Mouse (Mus musculus) bone marrow, adult 2 months (tissue): Measurements from ENCODE around the gene Cyp2b10. TPM values are rescaled to one million over a fixed set of nuclear protein-coding genes. Genes with fewer than 3 reads are reported as not detected.
A peak's percentile ranks its signal among the peaks of the same experiment; 100 is the strongest.

Experiments
- H3K27ac ChIP-seq: fragments of 200-500 bp; 2 replicates; pipeline ENCODE4 v1.5.1; 2012; ENCODE audit warnings: low read depth, mild to moderate bottlenecking, control low read depth, inconsistent platforms, low read length; ENCODE audit not compliant: control insufficient read depth, poor library complexity, insufficient read depth
- H3K4me1 ChIP-seq: fragments of 200-500 bp; 2 replicates; pipeline ENCODE4 v1.6.1; 2011; ENCODE audit warnings: low read length; ENCODE audit not compliant: control insufficient read depth, insufficient read depth
- H3K4me3 ChIP-seq: fragments of 200-500 bp; replicated peaks from 2 replicates; pipeline ENCODE3; 2011; ENCODE audit warnings: mild to moderate bottlenecking, low read depth, low read length, control low read depth; ENCODE audit not compliant: control insufficient read depth
- CTCF ChIP-seq: fragments of 200-500 bp; IDR thresholded peaks from 2 replicates; pipeline ENCODE4 v1.5.1; 2011; ENCODE audit warnings: low read length, control low read depth; ENCODE audit not compliant: control insufficient read depth, insufficient read depth
- POLR2A ChIP-seq: fragments of 200-500 bp; IDR thresholded peaks from 2 replicates; pipeline ENCODE4 v1.6.1; 2011; ENCODE audit warnings: low read depth, mild to moderate bottlenecking, control low read depth, low read length, borderline replicate concordance; ENCODE audit not compliant: control insufficient read depth
- WGBS: fragments of 180-500 bp; shearing (Covaris S2); methylation state at CpG from one replicate; pipeline ENCODE4 v1.1.7; 2018; 5-methylcytosine and 5-hydroxymethylcytosine counted together
- polyA plus RNA-seq: library from polyadenylated mRNA; stranded (reverse); fragments of >200 nt; gene quantifications from 2 replicates; pipeline ENCODE4 v1.2.4, GENCODE M21; 2011; ENCODE audit warnings: low replicate concordance; ENCODE audit not compliant: missing spikeins, insufficient read depth, insufficient read length

The Cyp2b10 gene
- polyA plus RNA-seq, result 1.4 TPM in 2 replicates

DNA sequence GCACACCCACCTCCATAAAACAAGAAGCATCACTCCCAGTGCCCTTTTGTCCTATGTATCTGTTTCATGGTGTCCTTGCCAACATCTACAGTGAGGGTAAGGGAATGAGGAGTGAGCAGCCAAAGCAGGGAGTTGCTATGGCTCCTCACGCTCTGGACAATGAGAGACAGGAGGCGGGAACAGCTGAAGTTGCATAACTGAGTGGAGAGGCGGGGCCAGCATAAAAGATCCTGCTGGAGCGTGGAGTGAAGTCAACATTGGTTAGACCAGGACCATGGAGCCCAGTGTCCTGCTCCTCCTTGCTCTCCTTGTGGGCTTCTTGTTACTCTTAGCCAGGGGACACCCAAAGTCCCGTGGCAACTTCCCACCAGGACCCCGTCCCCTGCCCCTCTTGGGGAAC is at the start of gene Cyp2b10:
Gene Cyp2b10, plus strand, starts transcription at position 210 of the 400 bp plus-strand sequence.
- Histone ChIP-seq H3K4me1 (no peaks in the 10 kb centered on the region), H3K4me3 (no peak within 1 kb of the TSS), H3K27ac (no peak within 1 kb of the TSS)
- TF ChIP-seq POLR2A (no peak), CTCF (no peak)
- 70% methylated on average over 6 of the region's 6 CpGs for WGBS

DNA sequence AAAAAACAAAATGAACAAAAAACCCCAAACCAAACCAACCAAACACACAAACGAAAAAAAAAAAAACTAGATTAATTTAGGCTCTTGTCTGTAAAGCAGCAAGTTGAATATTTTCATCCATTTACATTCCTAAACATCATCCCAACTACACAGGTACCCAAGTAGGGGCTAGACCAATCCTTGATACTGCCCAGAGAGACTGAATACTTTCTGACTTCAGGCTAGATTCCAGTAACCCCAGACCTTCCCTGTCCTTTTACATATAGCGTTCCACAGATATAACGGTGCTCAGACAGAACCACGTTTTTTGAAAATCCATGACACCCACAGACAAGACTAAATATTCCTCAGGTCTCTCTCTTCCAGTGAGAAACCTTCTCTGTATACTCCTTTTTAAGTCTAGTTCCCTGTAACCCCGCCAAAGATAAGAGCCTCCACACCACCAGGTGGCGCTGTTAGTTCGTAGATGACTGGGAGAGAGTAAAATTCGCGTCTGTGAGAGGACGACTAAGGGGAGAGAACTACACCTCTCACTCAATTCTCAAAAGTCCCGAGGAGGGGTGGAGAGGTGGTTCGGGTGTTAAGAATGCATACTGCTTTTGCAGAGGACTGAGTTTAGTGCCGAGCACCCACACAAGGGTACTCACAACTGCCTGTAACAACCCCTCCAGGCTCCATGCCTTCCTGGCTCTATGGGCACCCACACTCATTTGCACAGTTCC is 49.5 kb upstream of the Cyp2b10 start:
- no peaks in the 10 kb centered on the region for H3K4me1 ChIP-seq
- H3K27ac ChIP-seq, result no peak overlapping the region
- TF ChIP-seq POLR2A, result no peak
- TF ChIP-seq CTCF, result peak; percentile 53; the same call in 1 of the 2 replicates
- WGBS, result 10% methylated on average over 13 of the region's 13 CpGs
- H3K4me3 ChIP-seq, result peak overlapping the region; percentile 8

DNA sequence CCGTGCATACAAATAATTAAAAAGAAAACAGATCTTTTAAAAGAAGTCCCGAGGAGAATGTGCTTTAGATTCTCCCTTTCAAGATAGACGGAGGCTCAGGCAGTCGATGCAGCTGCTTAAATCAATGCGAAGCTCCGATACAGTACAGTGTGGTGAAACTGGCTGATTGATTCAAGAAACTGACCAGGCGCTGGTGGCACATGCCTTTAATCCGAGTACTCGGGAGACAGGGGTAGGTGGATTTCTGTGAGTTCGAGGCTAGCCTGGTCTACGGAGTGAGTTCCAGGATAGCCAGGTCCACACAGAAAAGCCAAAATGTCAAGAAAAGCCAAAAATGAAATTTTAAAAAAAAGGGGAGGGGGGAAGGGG is 49.0 kb upstream of the Cyp2b10 start:
- Histone ChIP-seq H3K4me3 (peak overlapping the region; percentile 8), H3K4me1 (no peaks in the 10 kb centered on the region), H3K27ac (no peak overlapping the region)
- 24% methylated on average over 11 of the region's 11 CpGs for WGBS
- TF ChIP-seq CTCF (no peak), POLR2A (no peak)

DNA sequence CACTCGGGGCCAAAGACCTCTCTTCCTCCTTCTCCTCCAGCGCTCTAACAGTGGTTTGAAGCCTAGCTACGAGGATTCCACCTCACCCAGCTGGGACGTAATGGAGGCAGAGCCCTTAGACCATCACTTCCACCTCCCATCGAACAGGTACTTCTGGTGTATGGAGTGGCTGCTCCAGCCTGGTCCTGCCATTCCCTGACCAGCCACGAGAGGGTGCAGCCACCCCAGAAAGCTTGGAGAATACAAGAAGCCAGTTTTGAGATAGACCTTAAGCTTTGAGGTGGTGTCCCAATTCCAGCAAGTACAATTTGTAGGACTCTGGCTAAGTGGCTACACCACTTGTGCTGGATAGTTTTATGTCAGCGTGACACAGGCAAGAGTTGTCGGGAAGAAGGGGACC is 42.3 kb upstream of the Cyp2b10 start:
- Histone ChIP-seq H3K4me1 (no peaks in the 10 kb centered on the region), H3K4me3 (no peak overlapping the region), H3K27ac (no peak overlapping the region)
- TF ChIP-seq POLR2A (no peak), CTCF (peak; percentile 73)
- 25% methylated on average over 8 of the region's 8 CpGs for WGBS

DNA sequence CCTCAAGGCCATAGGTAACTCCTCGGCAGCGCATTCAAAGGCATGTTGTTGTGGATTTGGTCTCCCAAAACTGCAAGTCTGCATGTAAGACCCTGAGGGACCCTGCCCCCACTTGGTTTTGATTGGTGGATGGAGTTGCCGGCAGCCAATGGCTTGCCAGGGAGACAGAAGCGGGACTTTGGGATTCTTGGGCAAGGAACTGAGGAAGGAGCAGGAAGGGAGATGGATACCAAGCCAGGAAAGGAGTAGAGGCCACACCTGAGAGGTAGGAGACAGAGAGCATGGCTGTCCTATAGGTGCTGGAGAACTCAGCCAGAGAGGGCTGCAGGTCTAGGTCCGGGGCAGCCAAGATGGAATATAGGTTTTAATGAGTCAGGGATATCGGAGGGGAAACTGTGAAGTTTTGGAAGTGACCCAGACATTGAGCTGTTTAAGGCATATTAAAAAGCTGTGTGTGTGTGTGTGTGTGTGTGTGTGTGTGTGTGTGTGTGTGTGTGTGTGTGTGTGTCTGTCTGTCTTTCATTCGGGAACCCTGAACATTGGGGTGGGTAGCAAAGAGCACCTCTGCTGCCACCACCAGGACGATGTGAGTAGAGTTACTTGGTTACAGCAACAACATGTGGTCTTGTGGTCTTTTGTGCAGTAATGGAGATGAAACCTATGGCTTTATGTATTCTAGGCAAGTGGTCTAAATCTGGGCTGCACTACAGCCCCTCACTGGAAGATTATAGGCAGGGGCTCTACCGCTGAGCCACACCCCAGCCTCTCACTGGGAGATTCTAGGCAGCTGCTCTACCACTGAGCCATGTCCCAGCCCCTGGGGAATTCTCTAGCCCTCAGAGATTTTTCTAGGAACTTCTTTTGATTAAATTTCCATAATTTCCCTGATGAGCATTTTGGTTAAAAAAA is 37.2 kb upstream of the Cyp2b10 start:
- TF ChIP-seq POLR2A (no peak), CTCF (peak; percentile 15; the same call in 1 of the 2 replicates)
- Histone ChIP-seq H3K4me3 (no peak overlapping the region), H3K4me1 (no peaks in the 10 kb centered on the region), H3K27ac (no peak overlapping the region)
- WGBS, result 30% methylated on average over 9 of the region's 9 CpGs

DNA sequence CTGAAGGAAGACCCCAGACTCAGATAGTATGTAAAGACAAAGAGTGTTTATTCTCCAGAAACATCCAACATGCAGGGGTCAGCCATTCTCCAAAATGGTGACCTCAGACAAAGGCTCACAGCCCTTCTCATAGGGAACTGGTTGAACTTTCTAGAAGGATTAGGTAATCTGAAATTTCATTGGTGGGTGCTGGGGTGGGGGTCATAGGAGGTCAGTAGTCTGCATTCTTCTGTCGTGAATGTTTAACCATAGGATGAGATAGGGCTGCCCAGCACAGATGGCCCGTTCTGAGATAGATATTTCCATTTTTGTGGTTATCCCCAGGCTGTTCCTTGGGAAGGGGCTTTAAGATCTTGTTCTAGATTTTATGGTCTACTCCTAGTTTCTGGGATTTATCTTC is 35.1 kb upstream of the Cyp2b10 start:
- TF ChIP-seq POLR2A, result no peak
- no peak for TF ChIP-seq CTCF
- Histone ChIP-seq H3K27ac (no peak overlapping the region), H3K4me1 (no peaks in the 10 kb centered on the region), H3K4me3 (no peak overlapping the region)
- 74% methylated on average over 2 of the region's 2 CpGs for WGBS

DNA sequence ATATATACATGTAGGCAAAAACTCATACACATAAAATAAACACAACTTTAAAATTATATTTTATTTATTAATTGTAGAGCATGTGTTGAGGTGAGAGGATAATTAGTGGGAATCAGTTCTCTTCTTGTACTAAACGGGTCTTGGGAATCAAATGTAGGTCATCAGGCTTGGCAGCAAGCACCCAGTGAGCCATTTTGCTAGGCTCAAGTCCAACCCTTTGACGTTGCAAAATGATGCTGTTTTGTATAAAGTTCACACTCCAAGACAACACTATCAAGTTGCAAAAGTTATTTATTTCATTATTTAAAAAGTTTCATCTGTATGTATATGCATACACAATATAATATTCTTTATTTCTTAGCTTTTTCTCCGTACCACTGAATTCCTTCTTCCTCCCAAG is 33.7 kb upstream of the Cyp2b10 start:
- H3K4me3 ChIP-seq, result no peak overlapping the region
- TF ChIP-seq POLR2A, result no peak
- TF ChIP-seq CTCF, result no peak
- WGBS, result 80% methylated on average over 3 of the region's 3 CpGs

DNA sequence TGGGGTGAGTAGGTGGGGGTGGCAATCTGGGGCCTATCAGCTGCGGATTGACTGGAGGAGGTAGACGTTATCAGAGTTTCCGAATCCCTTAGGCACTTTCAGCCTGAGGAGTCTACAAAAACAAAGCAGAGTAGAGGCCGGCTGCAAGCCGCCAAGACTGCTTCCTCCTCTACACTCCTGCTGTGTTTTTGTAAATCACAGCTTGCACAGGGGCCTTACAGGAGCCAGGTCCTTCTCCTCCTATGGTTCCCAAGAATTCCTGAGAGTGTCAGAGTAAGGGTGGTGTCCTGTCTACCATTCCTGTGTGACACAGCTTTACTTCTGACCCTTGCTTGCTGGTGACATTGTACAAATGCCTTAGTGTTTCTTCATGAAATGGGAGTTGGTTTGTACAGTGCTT is 32.6 kb upstream of the Cyp2b10 start:
- TF ChIP-seq CTCF (no peak), POLR2A (no peak)
- no peak overlapping the region for H3K4me3 ChIP-seq
- WGBS, result 71% methylated on average over 5 of the region's 5 CpGs
- no peak overlapping the region for H3K27ac ChIP-seq
- no peaks in the 10 kb centered on the region for H3K4me1 ChIP-seq

More for the DNA sequence above, 33.7 kb upstream of the Cyp2b10 start:
- H3K27ac ChIP-seq, result no peak overlapping the region
- H3K4me1 ChIP-seq, result no peaks in the 10 kb centered on the region
